Mouse (Mus musculus) heart, adult 2 months (tissue): ENCODE results near the gene Hamp2.

Experiments used
- CTCF ChIP-seq: fragments of 200-600 bp; IDR thresholded peaks from 2 replicates; pipeline ENCODE4 v1.8.1; 2022; ENCODE audit warnings: antibody characterized with exemption, mild to moderate bottlenecking, moderate library complexity
- EP300 ChIP-seq: fragments of 200-500 bp; IDR thresholded peaks from 2 replicates; pipeline ENCODE4 v1.6.1; 2011; ENCODE audit warnings: low read depth, low read length, control low read depth; ENCODE audit not compliant: insufficient read depth

- TF ChIP-seq EP300, result no peak
- TF ChIP-seq CTCF, result no peak
Measured at GRCm38 (mm10) chr7:30916713-30917112, 7.8 kb downstream of the Hamp2 start.
